Mouse (Mus musculus) C2C12 (cell line): Measurements from ENCODE around the gene Olfr1291-ps1.

Experiments
- CEBPB ChIP-seq: IDR thresholded peaks from one replicate; pipeline ENCODE4 v1.6.1; 2011; ENCODE audit warnings: low read depth, mild to moderate bottlenecking, control low read depth, moderate library complexity
- CTCF ChIP-seq: IDR thresholded peaks from one replicate; pipeline ENCODE4 v1.5.1; 2011; ENCODE audit not compliant: control insufficient read depth, insufficient read depth, insufficient read length
- FOSL1 ChIP-seq: IDR thresholded peaks from one replicate; pipeline ENCODE4 v1.8.0; 2011; ENCODE audit warnings: mild to moderate bottlenecking, low read length; ENCODE audit not compliant: poor library complexity, insufficient read depth, severe bottlenecking
- MAX ChIP-seq: IDR thresholded peaks from one replicate; pipeline ENCODE4 v1.6.1; 2011; ENCODE audit warnings: mild to moderate bottlenecking, control low read depth
- MYOD1 ChIP-seq: IDR thresholded peaks from one replicate; pipeline ENCODE4 v1.6.1; 2011; ENCODE audit warnings: low read depth; ENCODE audit not compliant: control insufficient read depth, insufficient read length
- MYOG ChIP-seq: IDR thresholded peaks from one replicate; pipeline ENCODE4 v1.6.1; 2011; ENCODE audit not compliant: control insufficient read depth, insufficient read length; ENCODE audit errors: extremely low read depth
- USF1 ChIP-seq: IDR thresholded peaks from one replicate; pipeline ENCODE4 v1.6.1; 2011; ENCODE audit warnings: low read depth, mild to moderate bottlenecking, control low read depth, moderate library complexity

- no peak for TF ChIP-seq CTCF
- TF ChIP-seq MYOD1, result no peak
- TF ChIP-seq MAX, result no peak
- TF ChIP-seq USF1, result no peak
- TF ChIP-seq CEBPB, result no peak
- TF ChIP-seq FOSL1, result no peak
- no peak for TF ChIP-seq MYOG
Measured at GRCm38 (mm10) chr2:111524903-111525302, 27.9 kb downstream of the Olfr1291-ps1 start, which contains the start of gene Olfr1293-ps.
